Mouse (Mus musculus) CH12.LX (cell line): ENCODE measurements around the gene Intu.

Experiments used
- CTCF ChIP-seq, 2 experiments: IDR thresholded peaks in 1 of 2; conservative IDR thresholded peaks in 1 of 2; 2 replicates each; pipeline ENCODE4 v1.5.1; 2011 to 2012; ENCODE audit warnings: low read depth in 2 of 2, low read length in 2 of 2, improper control_type of control experiment in 1 of 2, inconsistent platforms in 1 of 2, mild to moderate bottlenecking in 1 of 2, moderate library complexity in 1 of 2
- POLR2A ChIP-seq: IDR thresholded peaks from 2 replicates; pipeline ENCODE4 v1.6.1; 2011; ENCODE audit warnings: low read depth, mild to moderate bottlenecking, improper control_type of control experiment, low read length
- USF1 ChIP-seq: IDR thresholded peaks from 2 replicates; pipeline ENCODE4 v1.6.1; 2014; ENCODE audit warnings: low read depth, mild to moderate bottlenecking, inconsistent platforms, low read length, improper control_type of control experiment

DNA sequence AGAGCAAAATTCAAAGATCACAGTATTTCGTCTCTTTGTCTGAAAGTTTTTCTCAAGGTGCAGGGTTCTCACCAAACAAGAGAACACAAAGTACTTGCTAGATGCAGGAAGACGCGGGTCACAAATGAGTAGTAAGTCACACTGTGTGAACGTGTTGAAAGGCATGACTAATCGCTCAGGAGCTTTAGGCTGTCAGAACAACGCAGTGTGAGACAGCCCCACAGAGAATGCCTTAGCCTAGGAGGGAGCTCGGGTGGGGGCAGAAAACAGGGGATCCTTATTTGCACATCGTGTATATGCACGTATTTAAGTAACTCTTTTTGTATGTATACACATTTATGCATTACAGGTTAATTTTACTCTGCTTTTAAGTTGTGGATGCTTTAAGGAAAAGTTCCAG lies 155.8 kb downstream of the Intu start:
- TF ChIP-seq CTCF (conservative IDR thresholded peaks at IDR 0.05 in 1 of 2, IDR thresholded peaks at IDR 0.05 in 1 of 2; ENCODE audit: low read depth in 2 of 2, low read length in 2 of 2), result no peak
- TF ChIP-seq USF1, result no peak
- no peak for TF ChIP-seq POLR2A
